Mouse (Mus musculus) kidney, adult 2 months (tissue): ENCODE results near the gene Rbmx2. TPM values are rescaled to one million over a fixed set of nuclear protein-coding genes. Genes with fewer than 3 reads are reported as not detected.

Experiments
- DNase-seq: peaks from one replicate; pipeline ENCODE4 v3.0.0; 2021
- H3K27ac ChIP-seq: fragments of 200-500 bp; 2 replicates; pipeline ENCODE4 v1.5.1; 2012; ENCODE audit warnings: low read depth, low read length, control low read depth, inconsistent platforms; ENCODE audit not compliant: insufficient read depth
- H3K27me3 ChIP-seq: fragments of 200-500 bp; replicated peaks from 2 replicates; pipeline ENCODE4 v1.6.1; 2012; ENCODE audit warnings: mild to moderate bottlenecking, moderate library complexity, low read length, inconsistent platforms; ENCODE audit not compliant: control insufficient read depth, insufficient read depth
- H3K36me3 ChIP-seq: fragments of 200-500 bp; 2 replicates; pipeline ENCODE4 v1.6.1; 2012; ENCODE audit warnings: mild to moderate bottlenecking, moderate library complexity, low read length, inconsistent platforms; ENCODE audit not compliant: control insufficient read depth, insufficient read depth
- H3K4me1 ChIP-seq: fragments of 200-500 bp; 2 replicates; pipeline ENCODE4 v1.6.1; 2011; ENCODE audit warnings: low read length; ENCODE audit not compliant: control insufficient read depth, insufficient read depth
- H3K4me3 ChIP-seq: fragments of 200-500 bp; 2 replicates; pipeline ENCODE4 v1.5.1; 2011; ENCODE audit warnings: mild to moderate bottlenecking, low read depth, low read length, control low read depth; ENCODE audit not compliant: insufficient read depth
- CTCF ChIP-seq: fragments of 200-500 bp; conservative IDR thresholded peaks from 2 replicates; pipeline ENCODE4 v1.5.1; 2011; ENCODE audit warnings: low read depth, mild to moderate bottlenecking, control low read depth, low read length, moderate library complexity, mixed read lengths; ENCODE audit not compliant: insufficient read depth, insufficient read length
- POLR2A ChIP-seq: fragments of 200-500 bp; IDR thresholded peaks from one replicate; pipeline ENCODE4 v1.6.1; 2011; ENCODE audit warnings: low read depth, low read length, control low read depth
- WGBS: fragments of 180-500 bp; shearing (Covaris S2); methylation state at CpG from one replicate; pipeline ENCODE4 v1.1.7; 2018; 5-methylcytosine and 5-hydroxymethylcytosine counted together
- polyA plus RNA-seq: library from polyadenylated mRNA; depleted of rRNA; stranded (reverse); fragments of >200 nt; gene quantifications from 2 replicates; pipeline ENCODE4 v1.2.3, GENCODE M21; 2012; rRNA removed

Rbmx2 gene
- polyA plus RNA-seq, result 0.95 and 1.3 TPM in 2 replicates

DNA sequence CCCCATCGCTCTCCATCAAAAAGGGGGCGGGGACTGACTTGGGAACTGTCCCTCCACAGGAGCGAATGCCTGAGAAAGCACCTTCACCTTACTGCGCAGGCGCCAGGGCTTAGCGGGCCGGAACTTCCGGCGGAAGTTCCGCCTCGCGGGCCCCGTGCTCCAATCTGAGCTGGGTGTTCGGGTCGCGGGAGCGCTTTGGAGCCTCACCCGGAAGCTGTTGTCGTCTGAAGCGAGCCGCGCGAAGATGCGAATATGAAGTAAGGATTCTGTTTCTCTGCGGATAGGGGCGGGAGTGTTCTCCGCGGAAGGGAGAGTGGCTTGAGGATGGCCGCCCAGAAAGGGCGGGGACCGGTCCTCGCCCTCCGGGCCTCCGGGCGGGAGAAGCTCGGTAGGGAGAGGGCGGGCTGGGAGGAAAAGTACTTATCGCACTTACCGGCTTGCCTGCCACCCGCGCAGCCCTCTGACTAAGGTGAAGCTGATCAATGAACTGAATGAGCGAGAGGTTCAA is at the start of gene Rbmx2:
Gene Rbmx2, plus strand, starts transcription at position 141 of the 508 bp plus-strand sequence.
- Histone ChIP-seq H3K27ac (no peak within 1 kb of the TSS), H3K4me1 (no peaks in the 10 kb centered on the region), H3K27me3 (no peaks in the 10 kb centered on the region), H3K36me3 (no peaks in the 10 kb centered on the region), H3K4me3 (peak within 1 kb of the TSS; percentile 86)
- peak; percentile 94 for DNase-seq
- no peak for TF ChIP-seq CTCF
- TF ChIP-seq POLR2A, result no peak
- WGBS, result 0% methylated on average over 42 of the region's 42 CpGs

GRCm38 (mm10) chrX:48666807-48667206 is 28.0 kb upstream of the Rbmx2 start:
- no peak for DNase-seq
- no peak overlapping the region for H3K27ac ChIP-seq
- TF ChIP-seq POLR2A, result no peak
- no peak for TF ChIP-seq CTCF
- H3K4me1 ChIP-seq, result no peaks in the 10 kb centered on the region
- 27% methylated on average over 6 of the region's 6 CpGs for WGBS
- no peaks in the 10 kb centered on the region for H3K36me3 ChIP-seq
- H3K4me3 ChIP-seq, result no peak overlapping the region
- H3K27me3 ChIP-seq, result no peaks in the 10 kb centered on the region

DNA sequence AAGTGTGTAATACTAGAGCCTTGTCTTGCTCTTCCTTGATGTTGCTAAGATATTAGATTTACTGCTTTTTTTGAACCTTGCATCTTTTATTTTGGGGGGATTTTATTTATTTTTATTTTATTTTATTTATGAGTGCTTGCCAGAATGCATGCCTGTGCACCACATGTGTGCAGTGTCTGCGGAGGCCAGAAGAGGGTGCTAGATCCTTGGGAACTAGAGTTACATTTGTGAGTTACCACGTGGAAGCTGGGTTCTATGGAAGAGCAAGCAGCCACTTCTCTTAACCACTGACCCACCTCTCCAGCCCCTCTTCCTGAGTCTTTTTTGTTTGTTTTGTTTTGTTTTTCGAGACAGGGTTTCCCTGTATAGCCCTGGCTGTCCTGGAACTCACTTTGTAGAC is 25.2 kb upstream of the Rbmx2 start:
- DNase-seq, result no peak
- Histone ChIP-seq H3K4me1 (no peaks in the 10 kb centered on the region), H3K4me3 (no peak overlapping the region), H3K27ac (no peak overlapping the region), H3K36me3 (no peaks in the 10 kb centered on the region), H3K27me3 (no peaks in the 10 kb centered on the region)
- TF ChIP-seq POLR2A (no peak), CTCF (no peak)
- WGBS, result 80% methylated on average over 3 of the region's 3 CpGs

GRCm38 (mm10) chrX:48671714-48672113 is 23.1 kb upstream of the Rbmx2 start:
- Histone ChIP-seq H3K27ac (no peak overlapping the region), H3K36me3 (no peaks in the 10 kb centered on the region), H3K4me3 (no peak overlapping the region), H3K27me3 (no peaks in the 10 kb centered on the region), H3K4me1 (no peaks in the 10 kb centered on the region)
- TF ChIP-seq POLR2A (no peak), CTCF (no peak)
- 23% methylated on average over 3 of the region's 3 CpGs for WGBS
- no peak for DNase-seq

- Histone ChIP-seq H3K4me1 (no peaks in the 10 kb centered on the region), H3K4me3 (no peak within 1 kb of the TSS), H3K27me3 (no peaks in the 10 kb centered on the region), H3K36me3 (no peaks in the 10 kb centered on the region), H3K27ac (no peak within 1 kb of the TSS)
- no peak for DNase-seq
- 48% methylated on average over 4 of the region's 4 CpGs for WGBS
- TF ChIP-seq POLR2A (no peak), CTCF (no peak)
Measured at GRCm38 (mm10) chrX:48674171-48674570, 20.6 kb upstream of the Rbmx2 start, which contains the start of gene Gpr119. Gene Gpr119 (minus strand): TSS chrX:48674478.

- H3K4me1 ChIP-seq, result no peaks in the 10 kb centered on the region
- no peak for TF ChIP-seq POLR2A
- TF ChIP-seq CTCF, result peak; percentile 52
- no peaks in the 10 kb centered on the region for H3K27me3 ChIP-seq
- H3K27ac ChIP-seq, result no peak overlapping the region
- WGBS, result 12% methylated on average over 3 of the region's 3 CpGs
- H3K4me3 ChIP-seq, result no peak overlapping the region
- H3K36me3 ChIP-seq, result no peaks in the 10 kb centered on the region
- peak; percentile 41 for DNase-seq
Measured at GRCm38 (mm10) chrX:48683451-48683850, 11.4 kb upstream of the Rbmx2 start.

DNA sequence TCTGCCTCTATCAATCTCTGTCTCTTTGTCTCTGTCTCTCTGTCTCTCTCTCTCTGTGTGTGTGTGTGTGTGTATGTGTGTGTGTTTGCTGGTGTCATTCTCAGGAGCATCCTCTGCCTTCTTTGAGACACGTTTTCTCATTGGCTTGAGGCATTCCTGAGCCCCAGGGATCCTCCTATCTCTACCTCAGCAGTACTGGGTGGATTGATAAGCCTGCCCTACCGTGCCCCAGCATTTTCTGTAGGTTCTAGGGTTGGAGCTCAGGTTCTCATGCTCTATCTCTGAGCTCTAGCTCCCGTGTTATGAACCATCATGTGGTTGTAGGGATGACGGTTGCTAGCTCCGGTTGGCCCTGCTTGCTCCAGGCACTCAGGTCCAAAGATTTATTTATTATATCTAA is 10.9 kb upstream of the Rbmx2 start:
- H3K27me3 ChIP-seq, result no peaks in the 10 kb centered on the region
- H3K27ac ChIP-seq, result no peak overlapping the region
- TF ChIP-seq POLR2A, result no peak
- no peak for TF ChIP-seq CTCF
- no peak overlapping the region for H3K4me3 ChIP-seq
- H3K36me3 ChIP-seq, result no peaks in the 10 kb centered on the region
- no peak for DNase-seq
- H3K4me1 ChIP-seq, result no peaks in the 10 kb centered on the region
- 80% methylated on average over 5 of the region's 5 CpGs for WGBS
